Mouse (Mus musculus) adrenal gland, adult 8-10 months (tissue): ENCODE results near the gene Gm9970. TPM values are rescaled to one million over a fixed set of nuclear protein-coding genes. Genes with fewer than 3 reads are reported as not detected.

ENCODE experiments used
- DNase-seq: peaks from one replicate; pipeline ENCODE4 v3.0.0; 2022
- total RNA-seq, 4 experiments: library from RNA; stranded (reverse); gene quantifications; 2 replicates each; pipeline ENCODE4 v1.2.4; 2022

Gene Gm9970
- total RNA-seq, 4 experiments from 2014 or later = 0.56 to 0.81 (median 0.59) TPM; not detected in 1

DNA sequence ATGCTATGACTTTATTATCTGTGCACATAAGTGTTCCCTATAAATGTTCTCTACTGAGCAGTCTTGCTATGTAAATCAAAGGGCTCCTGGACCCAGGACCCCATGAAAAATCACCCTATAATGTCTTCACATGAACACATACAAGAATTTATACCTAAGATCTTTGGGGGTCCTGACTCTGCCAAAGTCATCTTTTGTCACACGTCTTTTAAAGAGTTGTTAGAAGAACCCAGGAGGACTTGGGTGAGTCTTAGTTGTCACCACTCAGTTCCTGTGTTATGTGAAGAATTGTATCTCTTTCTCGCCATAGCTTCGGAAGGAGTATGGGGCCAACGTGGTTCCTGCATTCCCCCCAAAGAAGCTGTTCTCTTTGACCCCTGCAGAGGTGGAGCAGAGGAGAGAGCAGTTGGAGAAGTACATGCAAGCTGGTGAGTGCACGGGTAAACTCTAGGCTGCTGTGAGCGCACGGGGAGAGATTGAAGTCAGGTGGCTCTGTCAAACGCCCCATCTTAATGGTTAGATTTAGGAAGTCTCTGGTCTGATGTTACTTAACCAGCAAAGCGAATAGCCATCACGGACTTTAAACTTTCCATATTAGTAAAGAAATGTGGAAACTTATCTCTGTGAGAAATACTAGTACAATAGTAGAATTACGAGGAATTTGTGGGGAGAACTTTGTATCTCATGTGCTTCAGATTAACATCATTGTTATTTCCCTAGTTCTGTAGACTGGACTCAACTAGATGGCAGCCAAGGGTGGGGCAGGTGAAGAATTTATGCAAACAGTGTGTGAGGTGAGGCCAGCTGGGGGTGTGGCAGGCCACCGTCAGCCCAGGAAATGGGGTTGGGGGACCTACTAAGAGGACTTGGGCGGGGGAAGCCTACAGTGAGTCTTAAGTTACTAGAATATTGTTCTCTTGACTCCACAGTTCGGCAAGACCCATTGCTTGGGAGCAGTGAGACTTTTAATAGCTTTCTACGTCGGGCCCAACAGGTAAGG, 46.2 kb downstream of the Gm9970 start:
- DNase-seq = no peak

GRCm38 (mm10) chr5:31193631-31194281, 47.3 kb downstream of the Gm9970 start:
- DNase-seq = peak; percentile 41

- DNase-seq = peak; percentile 99
Measured at GRCm38 (mm10) chr5:31192939-31193630, 47.9 kb downstream of the Gm9970 start, which contains the start of the genes Snx17 and Eif2b4. Snx17 (plus strand) TSS chr5:31193227. Eif2b4 (minus strand) TSS chr5:31193430.

DNA sequence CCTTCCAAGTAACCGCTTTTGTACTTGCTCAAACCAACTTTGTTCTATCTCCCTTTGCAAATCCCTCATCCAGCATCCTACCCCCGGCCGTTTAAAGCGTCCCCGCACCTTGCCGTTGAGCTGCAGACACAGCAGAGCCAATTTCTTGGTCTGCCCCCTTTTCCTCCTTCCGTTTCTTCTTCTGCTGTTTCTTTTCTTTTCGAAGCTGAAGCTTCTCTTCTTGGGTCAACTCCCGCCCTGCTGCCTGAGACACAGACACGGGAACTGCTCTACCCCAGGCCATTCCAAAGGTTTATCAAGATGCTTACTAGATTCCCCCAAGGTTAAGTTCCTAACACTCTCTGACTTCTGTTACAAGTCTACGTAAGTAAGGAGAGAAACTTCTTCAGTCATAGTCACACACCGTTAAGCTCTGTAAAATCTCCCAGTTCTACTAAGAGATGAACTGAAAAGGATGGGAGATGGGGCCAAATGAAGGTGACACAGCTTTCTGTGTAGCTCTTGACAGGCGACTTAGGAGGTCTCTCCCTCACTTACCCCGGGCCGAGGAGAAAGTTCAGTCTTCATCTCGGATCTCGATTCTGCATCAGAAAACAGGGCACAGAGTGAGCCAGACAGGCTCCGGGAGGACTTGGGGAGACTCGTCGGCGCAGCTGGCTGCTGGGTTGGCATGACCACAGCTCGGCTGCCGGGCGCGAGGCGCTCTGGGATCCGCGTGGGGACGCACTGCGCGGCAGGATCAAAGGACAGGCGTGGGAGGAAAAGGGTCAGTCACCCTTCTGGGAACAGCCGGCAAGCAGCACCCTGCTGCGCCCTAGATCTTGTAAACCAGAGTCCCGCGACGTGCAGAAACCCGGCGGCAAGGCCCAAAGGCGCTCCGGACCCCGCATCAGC, 48.7 kb downstream of the Gm9970 start:
- no peak for DNase-seq

Other genes starting within 250 kb of the Gm9970 start
- 100 to 1,000 TPM; 122 to 138 (median 130) TPM for gene Atraid, start 192.9 kb downstream of the Gm9970 start, total RNA-seq
- 10 to 100 TPM; 33.5 to 46.4 (median 38.1) TPM for gene Slc5a6, start 192.3 kb downstream of the Gm9970 start, total RNA-seq
- gene Cad, start 186.5 kb downstream of the Gm9970 start, total RNA-seq = 10 to 100 TPM; 23.1 to 52.0 (median 33.6) TPM
- gene Dnajc5g, start 134.9 kb downstream of the Gm9970 start, total RNA-seq = not detected
- gene Slc30a3, start 133.0 kb downstream of the Gm9970 start, total RNA-seq = under 1 TPM in 1 of 4 experiments, not detected in 3; 0.28 TPM
- gene Trim54, start 124.5 kb downstream of the Gm9970 start, total RNA-seq = not detected
- gene Ucn, start 102.4 kb downstream of the Gm9970 start, total RNA-seq = not detected
- gene Mpv17, start 87.0 kb downstream of the Gm9970 start, total RNA-seq = 10 to 100 TPM; 63.7 to 83.4 (median 76.4) TPM
- gene Gm29609, start 61.3 kb downstream of the Gm9970 start, total RNA-seq = 1 to 10 TPM in 3 of 4 experiments, under 1 TPM in 1; 0.41 to 3.9 (median 2.9) TPM
- gene Gtf3c2, start 61.1 kb downstream of the Gm9970 start, total RNA-seq = 10 to 100 TPM; 65.5 to 98.8 (median 71.9) TPM
- gene Snx17, start 48.0 kb downstream of the Gm9970 start, total RNA-seq = 100 to 1,000 TPM; 109 to 135 (median 126) TPM
- 10 to 100 TPM; 34.5 to 44.5 (median 38.9) TPM for gene Eif2b4, start 47.8 kb downstream of the Gm9970 start, total RNA-seq
- gene Zfp513, start 38.9 kb downstream of the Gm9970 start, total RNA-seq = 10 to 100 TPM; 23.8 to 41.1 (median 37.2) TPM
- gene Ppm1g, start 20.5 kb downstream of the Gm9970 start, total RNA-seq = 100 to 1,000 TPM in 3 of 4 experiments, 10 to 100 TPM in 1; 93.5 to 125 (median 105) TPM
- gene Nrbp1, start 368 bp downstream of the Gm9970 start, total RNA-seq = 100 to 1,000 TPM in 2 of 4 experiments, 10 to 100 TPM in 2; 85.7 to 104 (median 96.6) TPM
- 1 to 10 TPM; 3.8 to 9.2 (median 4.6) TPM for gene Krtcap3, start 10.5 kb upstream of the Gm9970 start, total RNA-seq
- gene Ift172, start 49.9 kb upstream of the Gm9970 start, total RNA-seq = 10 to 100 TPM; 38.1 to 62.4 (median 49.5) TPM
- 10 to 100 TPM in 2 of 4 experiments, 1 to 10 TPM in 2; 6.6 to 15.1 (median 10.6) TPM for gene Fndc4, start 54.8 kb upstream of the Gm9970 start, total RNA-seq
- gene Gckr, start 56.2 kb upstream of the Gm9970 start, total RNA-seq = under 1 TPM in 3 of 4 experiments, not detected in 1; 0.26 to 0.70 (median 0.49) TPM
- 10 to 100 TPM; 21.4 to 36.3 (median 26.8) TPM for gene Zfp512, start 211.2 kb upstream of the Gm9970 start, total RNA-seq
- under 1 TPM in 2 of 4 experiments, not detected in 2; 0.22 TPM for gene 4930548H24Rik, start 244.5 kb upstream of the Gm9970 start, total RNA-seq